In the genomic region with DNA sequence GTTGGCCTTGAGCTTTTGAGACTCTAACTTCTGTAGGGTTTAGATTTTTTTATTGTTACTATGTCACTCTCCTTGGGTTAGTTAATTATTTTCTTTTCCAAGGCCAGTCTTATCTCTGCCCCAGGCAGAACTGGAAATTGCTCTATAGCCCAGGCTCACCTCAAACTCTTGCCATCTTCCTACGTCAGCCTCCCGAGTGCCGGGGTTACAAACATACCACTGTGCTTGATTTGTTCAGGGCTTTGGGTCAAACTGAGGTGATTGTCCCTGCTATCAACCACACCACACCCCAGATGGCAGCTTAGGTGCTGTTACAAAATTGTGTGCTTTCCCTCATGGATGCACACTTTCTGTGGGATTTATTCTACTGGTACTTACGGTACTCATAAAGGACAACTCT, we compare ENCODE assay signal across 22 mouse cellular contexts. TPM values are rescaled to one million over a fixed set of nuclear protein-coding genes. Genes with fewer than 3 reads are reported as not detected.
DNase-seq lines count a peak whose midpoint lies in the region; ATAC-seq and TF ChIP-seq lines count a peak whose summit lies in the region.
"Had no signal": no experiment of that assay in that cellular context is flagged by ENCODE, and none has a peak within 500 bp of the region (broad histone marks: within the 10 kb centered on the region; RNA-seq: fewer than 3 reads in every experiment).

No protein-coding gene starts in this region.

- DNase-seq in kidney, adult 2 months = peak; percentile 40
- DNase-seq in liver, embryonic 14.5 days (ENCODE audit: low read depth in 3 of 3, low spot score in 3 of 3) = no peak
- DNase-seq in stomach, postnatal 0 days (ENCODE audit: low spot score) = peak; percentile 47
- no peak for DNase-seq in midbrain, embryonic 10.5 days (ENCODE audit: low spot score)
- DNase-seq in frontal cortex, postnatal 36 days (ENCODE audit: low spot score in 2 of 2) = no peak
- DNase-seq: B cell, adult 2 months; cerebellum, adult 11 months; cerebellum, postnatal 14 days; heart, postnatal 10 days; lung, adult 2 months; lung, postnatal 4 days; thymus, adult 2 months had no signal

- no peaks in the 10 kb centered on the region for H3K9me3 ChIP-seq in kidney, embryonic 15.5 days (replicated peaks)
- H3K9me3 ChIP-seq in intestine, postnatal 0 days (ENCODE audit: control insufficient read depth) = no peaks in the 10 kb centered on the region
- H3K9me3 ChIP-seq in liver, embryonic 14.5 days (ENCODE audit: control insufficient read depth, low read length) = no peaks in the 10 kb centered on the region
- no peaks in the 10 kb centered on the region for H3K9me3 ChIP-seq in stomach, postnatal 0 days (ENCODE audit: control insufficient read depth, low read length)
- H3K9me3 ChIP-seq in midbrain, embryonic 10.5 days (replicated peaks) = no peaks in the 10 kb centered on the region
- H3K9me3 ChIP-seq: embryonic facial prominence, embryonic 13.5 days; forebrain, embryonic 15.5 days; heart, embryonic 10.5 days; hindbrain, embryonic 13.5 days; limb, embryonic 10.5 days had no signal

- no peak for TF ChIP-seq EP300 in liver, embryonic 14.5 days (IDR thresholded peaks at IDR 0.05; ENCODE audit: low read depth)
- TF ChIP-seq EP300 in stomach, postnatal 0 days (optimal IDR thresholded peaks at IDR 0.05) = no peak

- no peak overlapping the region for H3K4me2 ChIP-seq in kidney, embryonic 15.5 days
- peak overlapping the region; percentile 41 for H3K4me2 ChIP-seq in intestine, postnatal 0 days (replicated peaks; ENCODE audit: low read depth)
- H3K4me2 ChIP-seq in liver, embryonic 14.5 days (ENCODE audit: low read depth) = no peak overlapping the region
- H3K4me2 ChIP-seq in stomach, postnatal 0 days (replicated peaks; ENCODE audit: low read depth) = no peak overlapping the region
- H3K4me2 ChIP-seq: embryonic facial prominence, embryonic 13.5 days; forebrain, embryonic 15.5 days; hindbrain, embryonic 13.5 days; midbrain, embryonic 11.5 days had no signal

- TF ChIP-seq CTCF in kidney, adult 2 months (conservative IDR thresholded peaks at IDR 0.05; ENCODE audit: insufficient read depth, insufficient read length, low read depth, low read length) = no peak
- no peak for TF ChIP-seq CTCF in intestine, postnatal 0 days (IDR thresholded peaks at IDR 0.05; ENCODE audit: low read depth)
- no peak for TF ChIP-seq CTCF in liver, embryonic 14.5 days (IDR thresholded peaks at IDR 0.05; ENCODE audit: low read depth)
- TF ChIP-seq CTCF in stomach, postnatal 0 days (IDR thresholded peaks at IDR 0.05; ENCODE audit: low read depth) = no peak

- no peak overlapping the region for H3K9ac ChIP-seq in kidney, embryonic 15.5 days
- no peak overlapping the region for H3K9ac ChIP-seq in intestine, postnatal 0 days (ENCODE audit: low read depth, low read length)
- H3K9ac ChIP-seq in liver, embryonic 14.5 days (replicated peaks) = no peak overlapping the region
- H3K9ac ChIP-seq in stomach, postnatal 0 days (ENCODE audit: low read length) = no peak overlapping the region
- H3K9ac ChIP-seq: embryonic facial prominence, embryonic 13.5 days; forebrain, embryonic 15.5 days; hindbrain, embryonic 13.5 days had no signal

- no peak for TF ChIP-seq POLR2A in kidney, adult 2 months (IDR thresholded peaks at IDR 0.05; ENCODE audit: low read depth, low read length)

- no peak for ATAC-seq in kidney, embryonic 15.5 days (replicated peaks; ENCODE audit: low FRiP score)
- peak; percentile 94 for ATAC-seq in intestine, postnatal 0 days
- ATAC-seq in liver, embryonic 14.5 days (ENCODE audit: insufficient read depth) = peak; percentile 62
- peak; percentile 81 for ATAC-seq in stomach, postnatal 0 days (ENCODE audit: low FRiP score, low TSS enrichment)
- ATAC-seq: forebrain, embryonic 15.5 days; inflammation-experienced regulatory T-cells, adult 6 months had no signal

- no peak overlapping the region for H3K4me3 ChIP-seq in kidney, adult 2 months (ENCODE audit: insufficient read depth, low read depth, low read length)
- H3K4me3 ChIP-seq in kidney, embryonic 15.5 days (replicated peaks) = no peak overlapping the region
- H3K4me3 ChIP-seq in intestine, postnatal 0 days (ENCODE audit: low read depth, low read length) = no peak overlapping the region
- no peak overlapping the region for H3K4me3 ChIP-seq in liver, embryonic 14.5 days (ENCODE audit: insufficient read depth in 1 of 2, low read depth in 2 of 2, low read length in 2 of 2)
- H3K4me3 ChIP-seq in stomach, postnatal 0 days (ENCODE audit: low read depth, low read length) = no peak overlapping the region
- no peak overlapping the region for H3K4me3 ChIP-seq in midbrain, embryonic 10.5 days
- H3K4me3 ChIP-seq: embryonic facial prominence, embryonic 13.5 days; forebrain, embryonic 15.5 days; heart, embryonic 10.5 days; hindbrain, embryonic 13.5 days; left cerebral cortex, adult 2 months; limb, embryonic 10.5 days had no signal

- no peak overlapping the region for H3K27ac ChIP-seq in kidney, adult 2 months (ENCODE audit: insufficient read depth, low read depth, low read length)
- H3K27ac ChIP-seq in kidney, embryonic 15.5 days = no peak overlapping the region
- peak overlapping the region; percentile 64 for H3K27ac ChIP-seq in intestine, postnatal 0 days (ENCODE audit: low read depth, low read length)
- H3K27ac ChIP-seq in liver, embryonic 14.5 days = no peak overlapping the region
- H3K27ac ChIP-seq in stomach, postnatal 0 days (replicated peaks) = no peak overlapping the region
- H3K27ac ChIP-seq in midbrain, embryonic 10.5 days (replicated peaks) = no peak overlapping the region
- H3K27ac ChIP-seq: embryonic facial prominence, embryonic 13.5 days; forebrain, embryonic 15.5 days; heart, embryonic 10.5 days; hindbrain, embryonic 13.5 days; left cerebral cortex, adult 2 months; limb, embryonic 10.5 days had no signal

- no peaks in the 10 kb centered on the region; the same call in 1 of the 2 replicates for H3K4me1 ChIP-seq in kidney, adult 2 months (ENCODE audit: control insufficient read depth, insufficient read depth, low read length)
- H3K4me1 ChIP-seq in kidney, embryonic 15.5 days = peaks cover 13% of the 10 kb centered on the region
- 0 out of 2 replicates have a peak, but pooled peaks cover 2% of the 10 kb centered on the region for H3K4me1 ChIP-seq in intestine, postnatal 0 days (replicated peaks; ENCODE audit: control insufficient read depth, insufficient read depth, low read length)
- peaks cover 2 to 14% of the 10 kb centered on the region in 2 experiments; a peak in 2 of 4 replicates for H3K4me1 ChIP-seq in liver, embryonic 14.5 days (replicated peaks; ENCODE audit: control insufficient read depth in 2 of 2, insufficient read depth in 2 of 2, low read length in 1 of 2)
- no peaks in the 10 kb centered on the region for H3K4me1 ChIP-seq in stomach, postnatal 0 days (replicated peaks; ENCODE audit: control insufficient read depth, insufficient read depth)
- no peaks in the 10 kb centered on the region for H3K4me1 ChIP-seq in midbrain, embryonic 10.5 days
- H3K4me1 ChIP-seq: hindbrain, embryonic 13.5 days had no signal

- H3K36me3 ChIP-seq in kidney, adult 2 months (ENCODE audit: control insufficient read depth, insufficient read depth, low read length) = peaks cover 2% of the 10 kb centered on the region; the same call in 1 of the 2 replicates
- peaks cover 8% of the 10 kb centered on the region for H3K36me3 ChIP-seq in kidney, embryonic 15.5 days
- H3K36me3 ChIP-seq in intestine, postnatal 0 days (ENCODE audit: control insufficient read depth, insufficient read depth) = no peaks in the 10 kb centered on the region
- peaks cover 6% of the 10 kb centered on the region; the same call in 1 of the 2 replicates for H3K36me3 ChIP-seq in liver, embryonic 14.5 days (replicated peaks; ENCODE audit: control insufficient read depth, insufficient read depth, low read depth)
- H3K36me3 ChIP-seq in stomach, postnatal 0 days (ENCODE audit: control insufficient read depth, insufficient read depth, low read length) = no peaks in the 10 kb centered on the region; the same call in 1 of the 2 replicates
- peaks cover 16% of the 10 kb centered on the region for H3K36me3 ChIP-seq in midbrain, embryonic 10.5 days
- H3K36me3 ChIP-seq: hindbrain, embryonic 13.5 days had no signal

- WGBS in kidney, adult 2 months = 53% methylated on average over 4 of the region's 4 CpGs
- 78% methylated on average over 4 of the region's 4 CpGs for WGBS in kidney, embryonic 15.5 days
- 41% methylated on average over 4 of the region's 4 CpGs for WGBS in intestine, postnatal 0 days
- 70% methylated on average over 4 of the region's 4 CpGs for WGBS in liver, embryonic 14.5 days (ENCODE audit: insufficient replicate concordance)
- 66% methylated on average over 4 of the region's 4 CpGs for WGBS in stomach, postnatal 0 days
- 95% methylated on average over 4 of the region's 4 CpGs for WGBS in midbrain, embryonic 10.5 days

- no peaks in the 10 kb centered on the region for H3K27me3 ChIP-seq in kidney, adult 2 months (replicated peaks; ENCODE audit: control insufficient read depth, insufficient read depth, low read length)
- H3K27me3 ChIP-seq in kidney, embryonic 15.5 days = no peaks in the 10 kb centered on the region
- H3K27me3 ChIP-seq in intestine, postnatal 0 days (replicated peaks; ENCODE audit: control insufficient read depth, insufficient read depth, low read length) = no peaks in the 10 kb centered on the region
- H3K27me3 ChIP-seq in liver, embryonic 14.5 days (ENCODE audit: control insufficient read depth, insufficient read depth, low read length) = no peaks in the 10 kb centered on the region
- no peaks in the 10 kb centered on the region for H3K27me3 ChIP-seq in stomach, postnatal 0 days (ENCODE audit: control insufficient read depth, insufficient read depth, low read length)
- no peaks in the 10 kb centered on the region for H3K27me3 ChIP-seq in midbrain, embryonic 10.5 days (ENCODE audit: low read depth, poor library complexity, severe bottlenecking)
- H3K27me3 ChIP-seq: embryonic facial prominence, embryonic 13.5 days; forebrain, embryonic 15.5 days; hindbrain, embryonic 13.5 days had no signal

RNA-seq across cellular contexts. Expression of a gene that starts 44.3 kb away (rescaled TPM):
- polyA plus RNA-seq in kidney, adult 2 months (2012; rRNA removed) = 92.5 and 121 TPM in 2 replicates
- 156 and 168 TPM in 2 replicates for polyA plus RNA-seq in kidney, embryonic 15.5 days (2015; fragmentation: Nextera tagmentation; extraction: Ambion mirVana)
- polyA plus RNA-seq in intestine, postnatal 0 days (2015; fragmentation: Nextera tagmentation; extraction: Ambion mirVana) = 240 and 254 TPM in 2 replicates
- polyA plus RNA-seq in liver, embryonic 14.5 days (2012; rRNA removed) = 43.2 and 56.9 TPM in 2 replicates
- polyA plus RNA-seq in liver, embryonic 14.5 days (2014; fragmentation: Nextera tagmentation; extraction: Ambion mirVana) = 172 and 180 TPM in 2 replicates
- 106 and 110 TPM in 2 replicates for polyA plus RNA-seq in stomach, postnatal 0 days (2015; fragmentation: Nextera tagmentation; extraction: Ambion mirVana)
- polyA plus RNA-seq in midbrain, embryonic 10.5 days (2016; fragmentation: Nextera tagmentation; extraction: Ambion mirVana) = 122 and 153 TPM in 2 replicates

RNA-seq across cellular contexts. Expression of a gene that starts 44.4 kb away (rescaled TPM):
- polyA plus RNA-seq in kidney, adult 2 months (2012; rRNA removed) = 23.5 and 25.5 TPM in 2 replicates
- 74.6 and 77.8 TPM in 2 replicates for polyA plus RNA-seq in kidney, embryonic 15.5 days (2015; fragmentation: Nextera tagmentation; extraction: Ambion mirVana)
- 58.8 and 60.0 TPM in 2 replicates for polyA plus RNA-seq in intestine, postnatal 0 days (2015; fragmentation: Nextera tagmentation; extraction: Ambion mirVana)
- 11.7 and 22.3 TPM in 2 replicates for polyA plus RNA-seq in liver, embryonic 14.5 days (2012; rRNA removed)
- 40.4 and 41.4 TPM in 2 replicates for polyA plus RNA-seq in liver, embryonic 14.5 days (2014; fragmentation: Nextera tagmentation; extraction: Ambion mirVana)
- 42.7 and 46.8 TPM in 2 replicates for polyA plus RNA-seq in stomach, postnatal 0 days (2015; fragmentation: Nextera tagmentation; extraction: Ambion mirVana)
- 108 and 122 TPM in 2 replicates for polyA plus RNA-seq in midbrain, embryonic 10.5 days (2016; fragmentation: Nextera tagmentation; extraction: Ambion mirVana)

Comparison
In these comparisons a context has a peak if more than half of its experiments do, and no peak if none do; other contexts are left out.
1. DNase-seq: peak in kidney, adult 2 months (single experiment) and stomach, postnatal 0 days (single experiment); none in liver, embryonic 14.5 days (0 of 3), midbrain, embryonic 10.5 days (single experiment) and frontal cortex, postnatal 36 days (0 of 2).